Mouse (Mus musculus) hindbrain, embryonic 11.5 days (tissue): ENCODE measurements around the gene Wdr90. TPM values are rescaled to one million over a fixed set of nuclear protein-coding genes. Genes with fewer than 3 reads are reported as not detected.

ENCODE experiments used
- ATAC-seq: fragments of 200-750 bp; cut with Nextera tagmentation; 2 replicates; pipeline ENCODE4 v1.8.0; 2017; ENCODE audit warnings: mild to moderate bottlenecking, moderate TSS enrichment, moderate library complexity; ENCODE audit not compliant: low FRiP score
- DNase-seq: peaks from one replicate; pipeline ENCODE4 v3.0.0-alpha.2; 2015; ENCODE audit warnings: low spot score
- H3K27ac ChIP-seq: fragments of 300-500 bp; sonication (generic); 2 replicates; pipeline ENCODE4 v1.5.1; 2014; ENCODE audit warnings: mild to moderate bottlenecking, low read depth, low read length
- H3K27me3 ChIP-seq: fragments of 300-500 bp; sonication (generic); 2 replicates; pipeline ENCODE4 v1.6.1; 2014; ENCODE audit warnings: mild to moderate bottlenecking, low read length, moderate library complexity, mixed read lengths; ENCODE audit not compliant: control insufficient read depth, insufficient read depth
- H3K36me3 ChIP-seq: fragments of 300-500 bp; sonication (generic); 2 replicates; pipeline ENCODE4 v1.6.1; 2014; ENCODE audit warnings: mild to moderate bottlenecking, low read length, moderate library complexity, mixed read lengths; ENCODE audit not compliant: control insufficient read depth, insufficient read depth
- H3K4me1 ChIP-seq: fragments of 300-500 bp; sonication (generic); replicated peaks from 2 replicates; pipeline ENCODE4 v1.6.1; 2014; ENCODE audit warnings: low read length, mixed read lengths; ENCODE audit not compliant: control insufficient read depth, insufficient read depth
- H3K4me2 ChIP-seq: fragments of 300-500 bp; sonication (generic); replicated peaks from 2 replicates; pipeline ENCODE4 v1.6.1; 2014; ENCODE audit warnings: mild to moderate bottlenecking, low read depth, low read length
- H3K4me3 ChIP-seq: fragments of 300-500 bp; sonication (generic); 2 replicates; pipeline ENCODE4 v1.5.1; 2014; ENCODE audit warnings: low read depth, low read length
- H3K9ac ChIP-seq: fragments of 300-500 bp; sonication (generic); 2 replicates; pipeline ENCODE4 v1.6.1; 2014; ENCODE audit warnings: low read depth, low read length
- H3K9me3 ChIP-seq: fragments of 300-500 bp; sonication (generic); 2 replicates; pipeline ENCODE4 v1.6.1; 2016; ENCODE audit warnings: low read length; ENCODE audit not compliant: control insufficient read depth
- WGBS: fragments of 180-500 bp; shearing (Covaris S2); extraction: QIAGEN DNeasy Blood & Tissue Kit; methylation state at CpG from one replicate; pipeline ENCODE4 v1.1.7; 2014; 5-methylcytosine and 5-hydroxymethylcytosine counted together
- polyA plus RNA-seq: library from polyadenylated mRNA; unstranded; fragments of >200 nt; fragmentation: Nextera tagmentation; extraction: Ambion mirVana; gene quantifications from 2 replicates; pipeline ENCODE4 v1.2.1, GENCODE M21; 2014

The Wdr90 gene
- polyA plus RNA-seq, 1 experiment from 2014 or later, result 13.4 TPM

DNA sequence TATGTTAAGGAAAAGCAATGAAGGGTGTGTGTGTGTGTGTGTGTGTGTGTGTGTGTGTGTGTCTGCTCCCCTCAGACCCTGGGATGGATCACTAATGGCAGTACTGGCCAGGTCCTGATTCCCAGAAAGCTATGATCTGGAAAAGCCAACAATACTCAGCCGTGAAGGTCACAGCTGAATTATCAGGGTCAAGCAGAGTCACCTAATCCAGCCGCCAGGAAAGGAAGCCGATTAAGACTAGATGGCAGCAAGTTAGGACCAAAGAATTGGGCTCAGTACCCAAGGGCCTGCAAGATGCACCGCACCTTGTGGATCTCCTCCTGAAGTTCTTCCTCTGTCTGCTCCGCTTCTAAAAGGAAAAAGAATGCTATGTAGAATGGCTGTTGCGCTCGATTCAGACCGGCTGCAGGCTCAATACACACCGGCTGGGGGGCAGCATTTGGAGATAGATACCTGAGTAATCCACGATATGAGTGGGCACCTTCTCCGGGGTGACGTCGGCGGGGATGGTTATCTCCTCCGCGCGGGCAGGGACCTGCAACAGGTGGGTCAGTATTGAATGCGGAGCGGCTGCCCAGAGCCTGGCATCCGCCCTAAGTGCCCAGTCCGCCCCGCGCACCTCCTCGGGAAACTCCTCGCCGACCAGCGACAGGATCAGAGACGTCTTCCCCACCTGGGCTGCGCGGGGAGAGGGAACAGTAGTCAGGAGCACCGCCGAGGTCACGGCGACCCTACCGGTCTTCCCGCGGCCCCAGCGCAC is 17.5 kb downstream of the Wdr90 start:
- no peaks in the 10 kb centered on the region for H3K27me3 ChIP-seq
- peak overlapping the region; percentile 67 for H3K4me2 ChIP-seq
- ATAC-seq, result peak; percentile 41; the same call in 1 of the 2 replicates
- H3K9ac ChIP-seq, result peak overlapping the region; percentile 72
- H3K4me1 ChIP-seq, result no peaks in the 10 kb centered on the region; the same call in none of the 2 replicates
- H3K4me3 ChIP-seq, result peak overlapping the region; percentile 82
- H3K27ac ChIP-seq, result peak overlapping the region; percentile 58; the same call in 1 of the 2 replicates
- H3K36me3 ChIP-seq, result peaks cover 24% of the 10 kb centered on the region
- 4% methylated on average over 32 of the region's 38 CpGs for WGBS
- DNase-seq, result no peak
- H3K9me3 ChIP-seq, result no peaks in the 10 kb centered on the region

DNA sequence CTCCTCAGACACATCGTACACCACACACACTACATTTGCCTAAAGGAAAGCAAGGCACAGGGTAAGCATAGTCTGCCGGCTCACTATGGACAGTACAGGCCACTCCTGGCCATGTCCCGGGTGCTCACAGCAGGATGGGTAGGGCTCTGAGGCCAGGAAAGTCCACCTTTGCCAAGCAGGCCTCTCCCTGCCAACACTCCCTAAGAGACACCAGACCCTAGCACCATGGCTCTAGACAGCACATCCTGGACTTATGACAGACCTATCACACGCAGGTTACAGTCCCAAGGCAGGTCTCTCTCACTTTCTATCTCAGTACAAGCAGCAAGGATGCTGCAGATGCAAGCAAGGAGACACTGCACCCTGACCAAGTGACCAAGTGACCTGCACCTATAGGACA is 18.2 kb downstream of the Wdr90 start:
- H3K27ac ChIP-seq, result peak overlapping the region; percentile 13; the same call in 1 of the 2 replicates
- peak overlapping the region; percentile 67 for H3K4me2 ChIP-seq
- no peaks in the 10 kb centered on the region for H3K27me3 ChIP-seq
- H3K36me3 ChIP-seq, result peaks cover 24% of the 10 kb centered on the region
- H3K4me3 ChIP-seq, result peak overlapping the region; percentile 82
- H3K9ac ChIP-seq, result peak overlapping the region; percentile 72; the same call in 1 of the 2 replicates
- no peaks in the 10 kb centered on the region for H3K9me3 ChIP-seq
- no peak for ATAC-seq
- no peaks in the 10 kb centered on the region; the same call in none of the 2 replicates for H3K4me1 ChIP-seq
- 98% methylated on average over 4 of the region's 4 CpGs for WGBS
- DNase-seq, result no peak

DNA sequence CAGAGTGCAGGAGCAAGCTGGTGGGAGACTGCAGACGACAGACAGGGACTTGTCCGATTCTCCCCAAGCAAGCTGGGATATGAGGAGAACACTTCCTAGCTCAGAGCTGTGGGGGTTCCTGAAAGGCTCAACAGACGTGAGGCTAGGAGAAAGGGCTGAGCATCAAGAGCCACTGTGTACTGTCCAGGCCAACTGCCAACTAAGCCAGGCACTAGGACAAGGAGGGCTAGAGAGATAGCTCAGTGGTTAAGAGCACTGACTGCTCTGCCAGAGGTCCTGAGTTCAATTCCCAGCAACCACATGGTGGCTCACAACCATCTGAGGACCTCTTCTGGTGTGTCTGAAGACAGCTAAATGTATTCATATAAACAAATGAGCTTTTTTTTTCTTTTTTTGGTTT is 18.8 kb downstream of the Wdr90 start:
- peaks cover 3% of the 10 kb centered on the region for H3K4me1 ChIP-seq
- H3K9me3 ChIP-seq, result no peaks in the 10 kb centered on the region
- no peaks in the 10 kb centered on the region for H3K27me3 ChIP-seq
- WGBS, result 90% methylated on average over 3 of the region's 3 CpGs
- no peak overlapping the region for H3K27ac ChIP-seq
- DNase-seq (no peak), ATAC-seq (no peak)
- no peak overlapping the region for H3K9ac ChIP-seq
- H3K4me2 ChIP-seq, result no peak overlapping the region
- peaks cover 24% of the 10 kb centered on the region for H3K36me3 ChIP-seq
- no peak overlapping the region for H3K4me3 ChIP-seq

DNA sequence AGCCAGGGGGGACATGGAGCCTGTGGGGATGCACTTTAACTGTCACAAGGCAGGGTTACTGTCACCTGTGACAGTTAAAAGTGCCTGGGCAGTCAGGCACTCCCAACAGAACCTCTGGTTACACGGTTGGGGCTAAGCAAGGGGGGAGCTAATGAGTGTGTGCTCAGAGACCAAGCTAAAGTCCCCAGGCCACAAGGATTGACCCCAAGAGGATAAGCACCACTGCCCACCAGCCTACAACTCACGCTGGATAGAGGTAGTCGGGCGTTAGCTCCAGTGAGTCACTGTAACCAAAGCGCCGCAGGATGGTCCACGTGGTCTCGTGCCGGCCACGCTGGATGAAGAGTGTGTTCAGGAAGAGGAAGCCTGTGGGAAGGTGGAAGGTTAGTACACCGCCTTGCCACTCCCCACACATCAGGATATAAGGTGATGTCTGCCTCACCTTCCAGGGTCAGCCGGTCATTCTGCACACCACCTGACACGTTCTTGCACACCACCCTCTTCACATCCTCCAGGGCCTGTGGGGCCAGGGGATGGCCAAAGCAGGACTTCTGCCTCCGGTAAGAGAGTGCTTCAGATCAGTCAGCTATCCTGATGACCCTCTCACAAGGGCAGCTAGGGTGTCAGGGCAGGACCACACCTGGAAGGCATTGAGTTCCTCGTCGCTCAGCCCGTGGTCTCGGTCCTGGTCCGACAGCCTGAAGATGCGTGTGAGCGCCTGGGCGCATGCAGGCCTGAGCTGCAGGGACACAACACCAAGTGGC is 20.0 kb downstream of the Wdr90 start, which contains the start of gene Gm20683:
Gene Gm20683 (minus strand): TSS at position 647 of the 764 bp plus-strand sequence.
- ATAC-seq, result no peak
- Histone ChIP-seq H3K27ac (no peak within 1 kb of the TSS), H3K36me3 (peaks cover 24% of the 10 kb centered on the region), H3K4me1 (peaks cover 13% of the 10 kb centered on the region), H3K9me3 (no peaks in the 10 kb centered on the region), H3K4me3 (no peak within 1 kb of the TSS), H3K4me2 (no peak within 1 kb of the TSS), H3K27me3 (no peaks in the 10 kb centered on the region), H3K9ac (no peak within 1 kb of the TSS)
- 94% methylated on average over 22 of the region's 22 CpGs for WGBS
- no peak for DNase-seq

DNA sequence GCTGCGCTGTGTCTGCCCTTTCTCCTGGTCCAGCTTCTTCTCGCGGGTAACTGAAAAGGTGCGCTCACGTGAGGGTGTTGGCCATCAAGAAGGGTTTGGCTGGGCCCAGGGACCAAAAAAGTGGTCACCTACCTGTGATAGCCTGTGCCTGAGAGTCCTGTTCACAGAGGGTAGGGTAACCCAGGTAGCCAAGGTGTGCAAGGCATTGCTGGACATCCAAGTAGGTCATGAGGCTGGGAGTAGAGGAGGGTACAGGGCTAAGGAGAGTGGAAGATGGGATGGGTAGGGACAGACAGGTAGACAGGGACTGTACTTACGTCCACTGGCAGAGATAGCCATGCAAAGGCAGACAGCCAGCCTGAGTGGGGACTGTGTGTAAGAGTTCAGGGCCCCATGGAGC is 20.8 kb downstream of the Wdr90 start:
- DNase-seq, result no peak
- Histone ChIP-seq H3K9ac (no peak overlapping the region), H3K36me3 (peaks cover 24% of the 10 kb centered on the region), H3K4me3 (no peak overlapping the region), H3K4me2 (no peak overlapping the region), H3K9me3 (no peaks in the 10 kb centered on the region), H3K27ac (no peak overlapping the region), H3K4me1 (peaks cover 17% of the 10 kb centered on the region), H3K27me3 (no peaks in the 10 kb centered on the region)
- ATAC-seq, result no peak
- 96% methylated on average over 6 of the region's 6 CpGs for WGBS

DNA sequence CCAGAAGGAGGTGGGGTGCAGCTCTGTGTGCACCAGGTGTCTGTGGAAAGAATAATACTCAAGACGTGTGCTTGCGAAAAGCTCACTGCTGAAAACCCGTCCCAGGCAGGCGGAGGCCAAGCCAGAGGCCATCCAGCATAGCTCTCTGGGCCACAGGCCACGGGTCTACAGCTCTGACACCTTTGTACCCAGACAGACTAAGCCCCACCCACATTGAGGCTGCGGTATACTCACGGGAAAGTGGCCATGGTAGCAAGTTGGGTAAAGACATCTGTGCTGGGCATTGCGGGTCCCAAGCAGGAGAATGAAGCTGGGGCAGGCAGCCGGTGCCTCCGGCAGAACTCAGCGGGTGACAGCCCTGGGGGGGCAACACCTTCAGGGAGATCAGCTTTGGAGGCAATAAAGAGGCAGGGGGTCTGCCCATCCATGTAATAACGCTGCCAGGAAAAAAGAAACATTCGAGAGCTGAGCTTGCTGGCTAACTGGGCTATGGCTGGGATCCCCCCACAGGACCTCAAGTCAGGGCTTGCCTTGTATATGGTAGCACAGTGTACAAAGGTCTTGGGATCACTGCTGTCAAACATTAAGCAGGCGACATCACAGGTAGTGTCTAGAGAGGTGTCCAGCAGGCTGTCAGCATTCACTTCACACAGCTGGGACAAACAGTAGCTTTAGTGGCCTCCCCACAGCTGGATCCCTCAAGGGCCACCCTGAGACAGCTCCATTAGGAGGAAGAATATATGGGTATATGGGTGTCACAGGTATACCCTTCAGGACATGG is 21.7 kb downstream of the Wdr90 start:
- no peak overlapping the region for H3K27ac ChIP-seq
- H3K9me3 ChIP-seq, result no peaks in the 10 kb centered on the region
- ATAC-seq, result no peak
- WGBS, result 84% methylated on average over 14 of the region's 14 CpGs
- peaks cover 27% of the 10 kb centered on the region for H3K36me3 ChIP-seq
- H3K9ac ChIP-seq, result no peak overlapping the region
- DNase-seq, result no peak
- no peak overlapping the region for H3K4me2 ChIP-seq
- peaks cover 21% of the 10 kb centered on the region for H3K4me1 ChIP-seq
- H3K27me3 ChIP-seq, result no peaks in the 10 kb centered on the region
- H3K4me3 ChIP-seq, result no peak overlapping the region

DNA sequence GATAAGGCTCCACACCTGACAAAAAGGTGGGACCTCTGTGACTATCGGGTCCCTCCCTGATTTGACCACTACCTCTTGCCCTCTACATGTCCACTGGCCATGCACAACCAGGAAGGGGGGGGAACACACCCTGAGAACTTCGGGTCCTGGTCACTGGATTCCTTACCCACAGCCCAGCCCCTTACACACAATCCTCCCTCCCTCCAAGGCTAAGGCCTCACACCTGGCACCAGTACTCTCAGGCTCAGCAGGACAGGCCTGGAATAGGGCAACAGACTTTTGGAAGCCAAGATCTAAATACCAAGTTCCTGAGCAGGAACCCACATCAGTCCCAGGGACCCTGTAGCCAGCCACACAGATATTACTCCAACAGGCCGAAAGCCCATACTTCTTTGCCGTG is 22.4 kb downstream of the Wdr90 start:
- no peaks in the 10 kb centered on the region for H3K9me3 ChIP-seq
- no peak for DNase-seq
- peak overlapping the region; percentile 27; the same call in 1 of the 2 replicates for H3K27ac ChIP-seq
- H3K4me3 ChIP-seq, result no peak overlapping the region
- no peak overlapping the region for H3K4me2 ChIP-seq
- H3K9ac ChIP-seq, result no peak overlapping the region
- ATAC-seq, result no peak
- peaks cover 28% of the 10 kb centered on the region for H3K4me1 ChIP-seq
- peaks cover 27% of the 10 kb centered on the region for H3K36me3 ChIP-seq
- no peaks in the 10 kb centered on the region for H3K27me3 ChIP-seq
- WGBS, result 86% methylated on average over 4 of the region's 4 CpGs

DNA sequence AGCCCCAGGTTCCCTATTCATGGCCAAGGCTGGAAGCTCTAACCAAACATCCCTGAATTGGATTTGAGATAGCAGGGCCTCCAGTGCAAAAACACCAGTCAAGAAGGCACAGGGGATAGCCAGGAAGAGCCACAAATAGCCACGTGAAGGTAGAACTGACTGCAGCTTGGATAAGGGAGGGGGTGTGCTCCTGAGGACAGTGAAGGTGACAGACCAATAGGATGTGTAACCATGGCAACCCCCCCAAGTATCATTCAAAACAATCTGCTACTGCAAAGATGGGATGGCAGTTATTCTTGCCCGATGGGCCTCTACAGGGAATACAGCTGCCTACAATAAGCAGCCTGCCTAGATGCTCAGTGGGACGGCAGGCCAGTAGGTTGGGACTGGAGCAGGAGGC is 23.8 kb downstream of the Wdr90 start:
- no peak for ATAC-seq
- Histone ChIP-seq H3K4me3 (no peak overlapping the region), H3K9ac (no peak overlapping the region; the same call in 1 of the 2 replicates), H3K36me3 (peaks cover 27% of the 10 kb centered on the region), H3K9me3 (no peaks in the 10 kb centered on the region), H3K4me1 (peaks cover 29% of the 10 kb centered on the region), H3K27ac (peak overlapping the region; percentile 66), H3K4me2 (peak overlapping the region; percentile 76; the same call in 1 of the 2 replicates), H3K27me3 (no peaks in the 10 kb centered on the region)
- DNase-seq, result peak; percentile 47
- WGBS, result 28% methylated on average over 3 of the region's 3 CpGs
